Mouse (Mus musculus) myocyte (in vitro differentiated cells): Measurements from ENCODE around the gene Atad3a. TPM values are rescaled to one million over a fixed set of nuclear protein-coding genes. Genes with fewer than 3 reads are reported as not detected.
A peak's percentile ranks its signal among the peaks of the same experiment; 100 is the strongest.

Experiments
- H3K27me3 ChIP-seq: one replicate; pipeline ENCODE4 v1.6.1; 2011; ENCODE audit not compliant: control insufficient read depth, insufficient read depth, insufficient read length
- H3K36me3 ChIP-seq: one replicate; pipeline ENCODE4 v1.6.1; 2011; ENCODE audit not compliant: control insufficient read depth, insufficient read depth
- H3K4me2 ChIP-seq: one replicate; pipeline ENCODE4 v1.6.1; 2011; ENCODE audit warnings: low read depth, control low read depth
- H3K4me3 ChIP-seq: one replicate; pipeline ENCODE4 v1.5.1; 2011; ENCODE audit warnings: mild to moderate bottlenecking, control low read depth, moderate library complexity
- H3K79me2 ChIP-seq: one replicate; pipeline ENCODE4 v1.6.1; 2011; ENCODE audit not compliant: control insufficient read depth, insufficient read depth
- H3ac ChIP-seq: one replicate; pipeline ENCODE4 v1.6.1; 2011; ENCODE audit not compliant: control insufficient read depth, insufficient read length
- CEBPB ChIP-seq: IDR thresholded peaks from 2 replicates; pipeline ENCODE4 v1.6.1; 2011; ENCODE audit warnings: mild to moderate bottlenecking, moderate library complexity; ENCODE audit not compliant: poor library complexity, insufficient read depth, severe bottlenecking
- E2F4 ChIP-seq: IDR thresholded peaks from one replicate; pipeline ENCODE4 v1.6.1; 2011; ENCODE audit warnings: mild to moderate bottlenecking, control low read depth, moderate library complexity; ENCODE audit not compliant: insufficient read depth
- MAX ChIP-seq: IDR thresholded peaks from one replicate; pipeline ENCODE4 v1.6.1; 2011; ENCODE audit warnings: low read depth, mild to moderate bottlenecking, control low read depth
- MYOD1 ChIP-seq, 3 experiments: IDR thresholded peaks; one replicate each; pipeline ENCODE4 v1.6.1; 2011; ENCODE audit warnings: control low read depth in 2 of 3, low read depth in 2 of 3, mild to moderate bottlenecking in 2 of 3, moderate library complexity in 1 of 3; ENCODE audit not compliant: insufficient read length in 2 of 3, control insufficient read depth in 1 of 3
- MYOG ChIP-seq, 3 experiments: IDR thresholded peaks; one replicate each; pipeline ENCODE4 v1.6.1; 2011; ENCODE audit warnings: control low read depth in 2 of 3, low read depth in 2 of 3, mild to moderate bottlenecking in 2 of 3; ENCODE audit not compliant: insufficient read length in 2 of 3, control insufficient read depth in 1 of 3, insufficient read depth in 1 of 3
- POLR2A ChIP-seq: IDR thresholded peaks from one replicate; pipeline ENCODE4 v1.6.1; 2011; ENCODE audit warnings: low read depth, mild to moderate bottlenecking, control low read depth, moderate library complexity; ENCODE audit not compliant: insufficient read length
- POLR2AphosphoS2 ChIP-seq: IDR thresholded peaks from one replicate; pipeline ENCODE4 v1.6.1; 2011; ENCODE audit warnings: low read depth, control low read depth; ENCODE audit not compliant: insufficient read length
- REST ChIP-seq: IDR thresholded peaks from one replicate; pipeline ENCODE4 v1.6.1; 2011; ENCODE audit warnings: mild to moderate bottlenecking, control low read depth, moderate library complexity; ENCODE audit not compliant: insufficient read depth, insufficient read length
- SRF ChIP-seq: IDR thresholded peaks from one replicate; pipeline ENCODE4 v1.6.1; 2011; ENCODE audit warnings: low read depth; ENCODE audit not compliant: control insufficient read depth, insufficient read length
- TCF12 ChIP-seq: IDR thresholded peaks from one replicate; pipeline ENCODE4 v1.6.1; 2011; ENCODE audit warnings: mild to moderate bottlenecking, control low read depth; ENCODE audit not compliant: poor library complexity, insufficient read depth, severe bottlenecking
- TCF3 ChIP-seq: IDR thresholded peaks from one replicate; pipeline ENCODE4 v1.6.1; 2011; ENCODE audit warnings: low read depth, control low read depth; ENCODE audit not compliant: insufficient read length
- USF1 ChIP-seq: IDR thresholded peaks from one replicate; pipeline ENCODE4 v1.6.1; 2011; ENCODE audit warnings: low read depth, mild to moderate bottlenecking, control low read depth, moderate library complexity
- polyA plus RNA-seq: library from polyadenylated mRNA; unstranded; fragments of >200 nt; fragmentation: generic; extraction: Trizol; gene quantifications from one replicate; pipeline ENCODE4 v1.2.1, GENCODE M21; 2012; ENCODE audit warnings: missing spikeins

Atad3a gene
- polyA plus RNA-seq, 1 experiment: 60.9 TPM

- Histone ChIP-seq H3K36me3 (no peaks in the 10 kb centered on the region), H3ac (no peak overlapping the region), H3K4me2 (no peak overlapping the region), H3K27me3 (no peaks in the 10 kb centered on the region), H3K4me3 (no peak overlapping the region), H3K79me2 (no peaks in the 10 kb centered on the region)
- no peak for TF ChIP-seq REST
- TF ChIP-seq SRF: no peak
- no peak for TF ChIP-seq USF1
- no peak for TF ChIP-seq POLR2A
- no peak for TF ChIP-seq CEBPB
- no peak for TF ChIP-seq POLR2AphosphoS2
- TF ChIP-seq MYOD1 (IDR thresholded peaks at IDR 0.05; ENCODE audit: control insufficient read depth in 1 of 3, insufficient read length in 2 of 3, low read depth in 2 of 3): no peak
- no peak for TF ChIP-seq E2F4
- no peak for TF ChIP-seq TCF3
- TF ChIP-seq MAX: no peak
- TF ChIP-seq MYOG (IDR thresholded peaks at IDR 0.05; ENCODE audit: control insufficient read depth in 1 of 3, insufficient read depth in 1 of 3, insufficient read length in 2 of 3, low read depth in 2 of 3): no peak
- no peak for TF ChIP-seq TCF12
Measured at GRCm38 (mm10) chr4:155772786-155773185, 11.9 kb upstream of the Atad3a start.

DNA sequence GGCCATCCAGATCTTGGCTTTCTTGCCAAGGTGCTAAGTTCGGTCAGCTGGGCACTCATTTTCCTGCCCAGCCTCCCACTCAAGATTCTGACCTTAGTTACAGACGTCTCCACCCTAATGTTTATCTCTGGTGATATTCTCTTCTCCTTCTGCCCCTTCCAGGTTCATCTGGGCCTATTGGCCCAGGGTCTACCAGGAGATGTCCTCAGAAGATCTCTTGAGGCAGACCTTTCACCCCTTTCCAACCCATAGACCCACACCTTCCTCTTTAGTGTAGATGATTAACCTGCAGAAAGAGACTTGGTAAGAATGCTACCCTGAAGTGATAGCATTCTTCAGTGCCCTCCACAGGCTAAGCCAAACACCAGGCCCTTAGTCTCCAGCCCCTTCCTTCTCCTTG is 10.8 kb upstream of the Atad3a start:
- Histone ChIP-seq H3K36me3 (no peaks in the 10 kb centered on the region), H3K4me2 (no peak overlapping the region), H3K4me3 (no peak overlapping the region), H3K27me3 (no peaks in the 10 kb centered on the region), H3ac (no peak overlapping the region), H3K79me2 (no peaks in the 10 kb centered on the region)
- no peak for TF ChIP-seq USF1
- TF ChIP-seq MYOG (IDR thresholded peaks at IDR 0.05; ENCODE audit: control insufficient read depth in 1 of 3, insufficient read depth in 1 of 3, insufficient read length in 2 of 3, low read depth in 2 of 3): no peak
- no peak for TF ChIP-seq POLR2A
- TF ChIP-seq REST: no peak
- no peak for TF ChIP-seq E2F4
- TF ChIP-seq SRF: no peak
- no peak for TF ChIP-seq TCF3
- TF ChIP-seq POLR2AphosphoS2: no peak
- TF ChIP-seq CEBPB: no peak
- TF ChIP-seq TCF12: no peak
- no peak for TF ChIP-seq MAX
- TF ChIP-seq MYOD1 (IDR thresholded peaks at IDR 0.05; ENCODE audit: control insufficient read depth in 1 of 3, insufficient read length in 2 of 3, low read depth in 2 of 3): no peak

- Histone ChIP-seq H3K4me3 (peak overlapping the region; percentile 42), H3K79me2 (no peaks in the 10 kb centered on the region), H3ac (peak overlapping the region; percentile 10), H3K36me3 (no peaks in the 10 kb centered on the region), H3K4me2 (peak overlapping the region; percentile 18), H3K27me3 (no peaks in the 10 kb centered on the region)
- TF ChIP-seq MYOD1 (IDR thresholded peaks at IDR 0.05; ENCODE audit: control insufficient read depth in 1 of 3, insufficient read length in 2 of 3, low read depth in 2 of 3) (no peak), E2F4 (no peak), TCF12 (no peak), TCF3 (no peak), MAX (no peak)
Measured at GRCm38 (mm10) chr4:155770626-155771025, 9.7 kb upstream of the Atad3a start.

DNA sequence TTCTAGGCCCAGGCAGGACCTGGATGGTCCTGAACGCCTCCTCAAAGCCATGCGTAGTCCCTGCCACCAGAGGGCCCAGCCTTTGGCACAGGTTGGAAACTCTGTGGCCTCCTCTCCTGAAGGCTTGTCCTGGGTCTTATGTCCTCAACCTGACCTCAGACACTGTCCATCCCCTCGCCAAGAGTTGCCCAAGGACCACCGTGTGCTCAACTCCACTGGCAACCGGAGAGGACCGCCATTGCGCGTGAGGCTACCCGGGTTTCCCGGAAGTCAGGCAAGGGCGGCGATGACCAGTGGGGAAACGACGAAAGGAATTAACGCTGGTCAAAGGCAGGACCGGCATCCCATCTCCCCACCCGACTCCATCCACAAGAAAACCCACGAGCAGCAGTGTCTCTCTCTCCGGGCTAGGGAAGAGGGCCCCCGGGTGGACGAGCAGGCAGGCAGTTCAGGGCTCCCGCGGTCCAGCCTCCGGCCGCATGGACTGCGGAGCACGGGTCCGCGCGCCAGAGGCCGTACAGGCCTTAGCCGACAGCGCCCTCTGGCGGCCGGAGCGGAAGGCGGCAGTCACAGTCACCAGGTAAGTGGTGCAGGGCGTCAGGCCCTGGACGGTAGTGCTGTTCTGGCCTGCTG is 9.1 kb upstream of the Atad3a start:
- Histone ChIP-seq H3K27me3 (no peaks in the 10 kb centered on the region), H3ac (peak overlapping the region; percentile 10), H3K4me2 (peak overlapping the region; percentile 98), H3K36me3 (no peaks in the 10 kb centered on the region), H3K79me2 (no peaks in the 10 kb centered on the region), H3K4me3 (peak overlapping the region; percentile 42)
- no peak for TF ChIP-seq REST
- TF ChIP-seq TCF12: no peak
- no peak for TF ChIP-seq SRF
- TF ChIP-seq POLR2A: peak; percentile 79
- no peak for TF ChIP-seq TCF3
- TF ChIP-seq MAX: no peak
- peak; percentile 86 for TF ChIP-seq POLR2AphosphoS2
- no peak for TF ChIP-seq CEBPB
- no peak for TF ChIP-seq E2F4
- peak in 1 of 3 experiments; percentile 10 for TF ChIP-seq MYOG (IDR thresholded peaks at IDR 0.05; ENCODE audit: control insufficient read depth in 1 of 3, insufficient read depth in 1 of 3, insufficient read length in 2 of 3, low read depth in 2 of 3)
- TF ChIP-seq MYOD1 (IDR thresholded peaks at IDR 0.05; ENCODE audit: control insufficient read depth in 1 of 3, insufficient read length in 2 of 3, low read depth in 2 of 3): peak in 1 of 3 experiments; percentile 14
- no peak for TF ChIP-seq USF1

GRCm38 (mm10) chr4:155769496-155769879 is 8.6 kb upstream of the Atad3a start:
- TF ChIP-seq POLR2A: no peak
- TF ChIP-seq TCF12: no peak
- TF ChIP-seq E2F4: no peak
- TF ChIP-seq MYOG (IDR thresholded peaks at IDR 0.05; ENCODE audit: control insufficient read depth in 1 of 3, insufficient read depth in 1 of 3, insufficient read length in 2 of 3, low read depth in 2 of 3): no peak
- TF ChIP-seq MAX: no peak
- TF ChIP-seq TCF3: no peak
- no peak for TF ChIP-seq USF1
- TF ChIP-seq CEBPB: no peak
- no peak for TF ChIP-seq SRF
- TF ChIP-seq MYOD1 (IDR thresholded peaks at IDR 0.05; ENCODE audit: control insufficient read depth in 1 of 3, insufficient read length in 2 of 3, low read depth in 2 of 3): no peak
- TF ChIP-seq REST: no peak
- no peak for TF ChIP-seq POLR2AphosphoS2
- Histone ChIP-seq H3K4me3 (peak overlapping the region; percentile 42), H3K36me3 (no peaks in the 10 kb centered on the region)

More at GRCm38 (mm10) chr4:155769496-155769879, 8.6 kb upstream of the Atad3a start:
- H3ac ChIP-seq: peak overlapping the region; percentile 10
- H3K27me3 ChIP-seq: no peaks in the 10 kb centered on the region
- H3K79me2 ChIP-seq: no peaks in the 10 kb centered on the region
- H3K4me2 ChIP-seq: peak overlapping the region; percentile 98
